Mouse (Mus musculus) adrenal gland, postnatal 36 days (tissue): ENCODE results near the gene Cacfd1. TPM values are rescaled to one million over a fixed set of nuclear protein-coding genes. Genes with fewer than 3 reads are reported as not detected.

Experiments
- DNase-seq, 2 experiments: peaks; one replicate each; pipeline ENCODE4 v3.0.0; 2021; ENCODE audit warnings: mixed read lengths in 1 of 2
- long read RNA-seq, 2 experiments: library from polyadenylated mRNA; stranded (forward); transcript quantifications; one replicate each; pipeline ENCODE4 v2.0.0; 2021; ENCODE audit warnings: borderline sequencing depth in 2 of 2
- total RNA-seq, 2 experiments: library from RNA; stranded (reverse); gene quantifications; 2 replicates each; pipeline ENCODE4 v1.2.3; 2021

Gene Cacfd1
- 10 to 100 TPM; 50.9 to 58.8 TPM for total RNA-seq
- long read RNA-seq, experiment 1, transcript Cacfd1-202 (3 exons, 2,194 nt), result minor isoform, 10 of 71 reads
- long read RNA-seq, experiment 1, transcript Cacfd1-205 (5 exons, 2,689 nt), result major isoform, 47 of 71 reads
- long read RNA-seq, experiment 1, partial matches to known transcripts, result 1 of 71 reads
- long read RNA-seq, experiment 1, other reads (novel, unspliced or antisense), result 10 of 71 reads
- long read RNA-seq, experiment 2, transcript Cacfd1-205 (5 exons, 2,689 nt), result major isoform, 11 of 17 reads
- long read RNA-seq, experiment 2, partial matches to known transcripts, result 2 of 17 reads
- long read RNA-seq, experiment 2, other reads (novel, unspliced or antisense), result 1 of 17 reads

- DNase-seq, result peak; percentile 91 to 92
These were observed at the start of gene Cacfd1 for GRCm38 (mm10) chr2:27009714-27010244. Cacfd1 (plus strand) TSS chr2:27009926.

- no peak for DNase-seq
These were observed 49.0 kb upstream of the Cacfd1 start for GRCm38 (mm10) chr2:26960756-26961155.

GRCm38 (mm10) chr2:26963923-26964723 lies 45.6 kb upstream of the Cacfd1 start, which contains the start of gene Rexo4:
Rexo4 (minus strand) TSS chr2:26964386.
- DNase-seq, result peak; percentile 95

- DNase-seq, result no peak
These were observed 44.9 kb upstream of the Cacfd1 start for GRCm38 (mm10) chr2:26964724-26965370.

GRCm38 (mm10) chr2:26967262-26967661 lies 42.5 kb upstream of the Cacfd1 start:
- no peak for DNase-seq

- DNase-seq, result no peak
These were observed 36.6 kb upstream of the Cacfd1 start, which contains the start of gene Adamts13 for GRCm38 (mm10) chr2:26973116-26973515. Adamts13 (plus strand) TSS chr2:26973416.

- no peak for DNase-seq
These were observed 35.8 kb upstream of the Cacfd1 start for GRCm38 (mm10) chr2:26973960-26974359.

- DNase-seq, result no peak
These were observed 29.4 kb upstream of the Cacfd1 start for GRCm38 (mm10) chr2:26980361-26980760.

GRCm38 (mm10) chr2:26984179-26984578 lies 25.5 kb upstream of the Cacfd1 start:
- no peak for DNase-seq

GRCm38 (mm10) chr2:26984640-26985039 lies 25.1 kb upstream of the Cacfd1 start:
- DNase-seq, result no peak

- DNase-seq, result no peak
These were observed 15.8 kb upstream of the Cacfd1 start for GRCm38 (mm10) chr2:26993936-26994335.

- DNase-seq, result no peak
These were observed 12.2 kb upstream of the Cacfd1 start for GRCm38 (mm10) chr2:26997498-26997897.

GRCm38 (mm10) chr2:26997993-26998392 lies 11.7 kb upstream of the Cacfd1 start:
- DNase-seq, result no peak

- DNase-seq, result no peak
These were observed 3.5 kb upstream of the Cacfd1 start for GRCm38 (mm10) chr2:27006255-27006654.

- no peak for DNase-seq
These were observed 2.0 kb upstream of the Cacfd1 start for GRCm38 (mm10) chr2:27007701-27008100.

- DNase-seq, result peak; percentile 71 to 81
These were observed 8.1 kb downstream of the Cacfd1 start for GRCm38 (mm10) chr2:27017802-27018201.

GRCm38 (mm10) chr2:27019530-27019929 lies 9.8 kb downstream of the Cacfd1 start:
- no peak for DNase-seq

GRCm38 (mm10) chr2:27021103-27021502 lies 11.4 kb downstream of the Cacfd1 start:
- DNase-seq, result no peak

GRCm38 (mm10) chr2:27022612-27023011 lies 12.9 kb downstream of the Cacfd1 start:
- no peak for DNase-seq

GRCm38 (mm10) chr2:27024136-27024535 lies 14.4 kb downstream of the Cacfd1 start:
- no peak for DNase-seq

- DNase-seq, result no peak
These were observed 15.8 kb downstream of the Cacfd1 start for GRCm38 (mm10) chr2:27025545-27025944.

GRCm38 (mm10) chr2:27026332-27026731 lies 16.6 kb downstream of the Cacfd1 start:
- DNase-seq, result no peak
